In the genomic region with DNA sequence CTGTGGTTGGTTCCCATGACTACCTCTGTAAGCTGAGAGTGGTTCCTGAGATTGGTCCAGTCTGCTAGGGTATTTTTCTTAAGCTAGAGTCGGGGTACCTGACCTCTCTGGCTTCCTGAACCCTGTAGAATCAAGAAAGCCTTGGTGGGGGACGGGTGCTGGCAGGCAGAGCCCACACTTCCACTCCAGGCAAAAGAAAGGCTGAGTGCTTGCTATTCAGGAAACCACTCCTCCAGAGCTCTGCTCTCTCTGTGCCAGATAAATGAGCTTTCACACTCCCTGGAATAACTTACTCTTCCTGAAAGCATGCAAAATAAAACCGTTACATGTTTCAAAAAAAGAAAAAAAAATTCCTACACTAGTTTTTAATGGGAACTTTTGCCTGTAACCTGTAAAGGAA, we compare ENCODE assay signal across 11 mouse cellular contexts.
DNase-seq lines count a peak whose midpoint lies in the region; ATAC-seq lines count a peak whose summit lies in the region.
"Had no signal": no experiment of that assay in that cellular context is flagged by ENCODE, and none has a peak within 500 bp of the region (broad histone marks: within the 10 kb centered on the region; RNA-seq: fewer than 3 reads in every experiment).

No protein-coding gene starts in this region.

- peak; percentile 97 for ATAC-seq in frontal cortex, adult (ENCODE audit: low TSS enrichment)

- DNase-seq in frontal cortex, postnatal 25 days (ENCODE audit: low spot score in 2 of 2): no peak
- DNase-seq in left cerebral cortex, adult 11 months (ENCODE audit: low spot score): peak; percentile 27
- no peak for DNase-seq in left cerebral cortex, adult 9 months (ENCODE audit: low spot score in 2 of 2)
- DNase-seq in right cerebral cortex, postnatal 25 days: peak; percentile 44
- no peak for DNase-seq in right cerebral cortex, postnatal 14 days
- peak; percentile 60 for DNase-seq in telencephalon, adult 2 months (ENCODE audit: low read depth, low spot score)
- DNase-seq in retina, postnatal 1 day: no peak
- DNase-seq: adrenal gland, postnatal 25 days; cerebellum, postnatal 14 days; lung, postnatal 10 days had no signal

Comparison
In these comparisons a context has a peak if more than half of its experiments do, and no peak if none do; other contexts are left out.
1. DNase-seq: peak in left cerebral cortex, adult 11 months (single experiment), right cerebral cortex, postnatal 25 days (single experiment) and telencephalon, adult 2 months (single experiment); none in frontal cortex, postnatal 25 days (0 of 2), left cerebral cortex, adult 9 months (0 of 2), right cerebral cortex, postnatal 14 days (single experiment) and retina, postnatal 1 day (single experiment).